Mouse (Mus musculus) liver, embryonic 12.5 days (tissue): ENCODE measurements around the gene Ccdc92. TPM values are rescaled to one million over a fixed set of nuclear protein-coding genes. Genes with fewer than 3 reads are reported as not detected.

Source experiments
- ATAC-seq: fragments of 200-750 bp; cut with Nextera tagmentation; 2 replicates; pipeline ENCODE4 v1.8.0; 2017; ENCODE audit warnings: moderate number of reproducible peaks, mild to moderate bottlenecking, moderate library complexity
- H3K27ac ChIP-seq: fragments of 300-500 bp; sonication (generic); 2 replicates; pipeline ENCODE4 v1.5.1; 2016; ENCODE audit warnings: mild to moderate bottlenecking
- H3K27me3 ChIP-seq: fragments of 300-500 bp; sonication (generic); replicated peaks from 2 replicates; pipeline ENCODE4 v1.6.1; 2016; ENCODE audit warnings: mild to moderate bottlenecking, moderate library complexity
- H3K36me3 ChIP-seq: fragments of 300-500 bp; sonication (generic); 2 replicates; pipeline ENCODE4 v1.6.1; 2016; ENCODE audit warnings: mild to moderate bottlenecking, moderate library complexity
- H3K4me1 ChIP-seq: fragments of 300-500 bp; sonication (generic); 2 replicates; pipeline ENCODE4 v1.6.1; 2016
- H3K4me2 ChIP-seq: fragments of 300-500 bp; sonication (generic); 2 replicates; pipeline ENCODE4 v1.6.1; 2016; ENCODE audit warnings: mild to moderate bottlenecking, moderate library complexity
- H3K4me3 ChIP-seq: fragments of 300-500 bp; sonication (generic); 2 replicates; pipeline ENCODE4 v1.5.1; 2016; ENCODE audit warnings: mild to moderate bottlenecking, moderate library complexity
- H3K9ac ChIP-seq: fragments of 300-500 bp; sonication (generic); 2 replicates; pipeline ENCODE4 v1.6.1; 2016; ENCODE audit warnings: mild to moderate bottlenecking, moderate library complexity
- H3K9me3 ChIP-seq: fragments of 300-500 bp; sonication (generic); replicated peaks from 2 replicates; pipeline ENCODE4 v1.6.1; 2016; ENCODE audit warnings: mild to moderate bottlenecking, moderate library complexity
- WGBS: fragments of 180-500 bp; shearing (Covaris S2); methylation state at CpG from one replicate; pipeline ENCODE4 v1.1.7; 2016; ENCODE audit not compliant: insufficient replicate concordance; 5-methylcytosine and 5-hydroxymethylcytosine counted together
- polyA plus RNA-seq: library from polyadenylated mRNA; unstranded; fragments of >200 nt; fragmentation: Nextera tagmentation; extraction: Ambion mirVana; gene quantifications from 2 replicates; pipeline ENCODE4 v1.2.1, GENCODE M21; 2016

Ccdc92 gene
- polyA plus RNA-seq, 1 experiment from 2014 or later: 1.3 TPM

- 90% methylated on average over 6 of the region's 6 CpGs for WGBS
- H3K36me3 ChIP-seq: peaks cover 63% of the 10 kb centered on the region
- ATAC-seq: no peak
Observed at GRCm38 (mm10) chr5:124883877-124884276, 21.7 kb upstream of the Ccdc92 start.

DNA sequence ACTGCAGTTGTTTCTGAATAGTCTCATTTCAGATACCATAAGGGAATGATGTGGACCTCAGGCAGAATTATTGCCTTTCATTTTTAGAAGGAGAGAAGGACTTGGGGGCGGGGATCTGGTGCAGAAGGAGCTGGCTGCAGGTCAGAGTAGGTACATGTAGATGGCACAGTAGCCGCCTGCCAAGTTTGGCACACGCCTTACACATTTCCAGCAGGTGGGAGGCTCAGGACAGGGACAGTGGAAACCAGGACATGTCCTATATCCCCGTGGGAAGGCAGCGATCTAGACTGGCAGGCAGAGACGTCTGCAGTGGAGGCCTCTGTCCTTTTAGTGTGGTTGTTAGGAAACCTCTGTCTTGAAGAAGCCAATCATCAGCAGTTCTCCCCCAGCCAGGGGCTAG, 17.6 kb upstream of the Ccdc92 start:
- no peak overlapping the region for H3K4me2 ChIP-seq
- no peak overlapping the region for H3K27ac ChIP-seq
- no peak overlapping the region for H3K4me3 ChIP-seq
- peaks cover 39% of the 10 kb centered on the region for H3K36me3 ChIP-seq
- H3K27me3 ChIP-seq: no peaks in the 10 kb centered on the region
- H3K9ac ChIP-seq: no peak overlapping the region
- no peaks in the 10 kb centered on the region for H3K9me3 ChIP-seq
- WGBS: 81% methylated on average over 6 of the region's 6 CpGs
- ATAC-seq: no peak
- peaks cover 6% of the 10 kb centered on the region for H3K4me1 ChIP-seq

More at GRCm38 (mm10) chr5:124883877-124884276, 21.7 kb upstream of the Ccdc92 start:
- H3K27ac ChIP-seq: no peak overlapping the region
- H3K4me2 ChIP-seq: no peak overlapping the region
- H3K27me3 ChIP-seq: no peaks in the 10 kb centered on the region
- no peak overlapping the region for H3K9ac ChIP-seq
- no peak overlapping the region for H3K4me3 ChIP-seq
- H3K9me3 ChIP-seq: no peaks in the 10 kb centered on the region
- no peaks in the 10 kb centered on the region for H3K4me1 ChIP-seq

DNA sequence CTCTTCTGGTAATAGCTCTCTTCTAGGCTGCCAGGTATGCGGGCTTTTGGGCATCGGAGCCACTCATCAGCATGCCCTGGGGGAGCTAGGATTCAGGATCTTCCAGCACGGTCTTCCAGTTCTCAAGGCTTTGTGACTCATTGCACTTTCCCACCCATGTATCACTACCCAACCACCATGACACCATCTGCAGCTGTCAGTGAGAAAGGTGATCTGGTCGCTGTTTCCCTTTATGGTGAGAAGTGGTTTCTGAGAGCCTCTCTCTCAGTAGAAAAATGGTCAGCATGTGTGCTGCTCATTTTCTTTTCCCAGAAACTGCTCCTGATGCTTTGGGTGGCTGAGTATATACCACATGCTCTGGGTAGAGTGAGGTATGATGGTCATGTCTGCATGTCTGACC, 17.0 kb upstream of the Ccdc92 start:
- H3K9ac ChIP-seq: no peak overlapping the region
- 84% methylated on average over 4 of the region's 4 CpGs for WGBS
- no peaks in the 10 kb centered on the region for H3K27me3 ChIP-seq
- H3K9me3 ChIP-seq: no peaks in the 10 kb centered on the region
- no peak overlapping the region for H3K4me2 ChIP-seq
- H3K4me1 ChIP-seq: peaks cover 6% of the 10 kb centered on the region
- H3K27ac ChIP-seq: no peak overlapping the region
- peaks cover 37% of the 10 kb centered on the region for H3K36me3 ChIP-seq
- no peak for ATAC-seq
- H3K4me3 ChIP-seq: no peak overlapping the region

GRCm38 (mm10) chr5:124873890-124874601, 11.8 kb upstream of the Ccdc92 start:
- Histone ChIP-seq H3K4me1 (peaks cover 27% of the 10 kb centered on the region), H3K27ac (no peak overlapping the region), H3K36me3 (peaks cover 20% of the 10 kb centered on the region; the same call in 1 of the 2 replicates), H3K4me2 (no peak overlapping the region), H3K9me3 (no peaks in the 10 kb centered on the region), H3K27me3 (no peaks in the 10 kb centered on the region), H3K9ac (no peak overlapping the region), H3K4me3 (no peak overlapping the region)
- ATAC-seq: no peak
- 72% methylated on average over 6 of the region's 6 CpGs for WGBS

DNA sequence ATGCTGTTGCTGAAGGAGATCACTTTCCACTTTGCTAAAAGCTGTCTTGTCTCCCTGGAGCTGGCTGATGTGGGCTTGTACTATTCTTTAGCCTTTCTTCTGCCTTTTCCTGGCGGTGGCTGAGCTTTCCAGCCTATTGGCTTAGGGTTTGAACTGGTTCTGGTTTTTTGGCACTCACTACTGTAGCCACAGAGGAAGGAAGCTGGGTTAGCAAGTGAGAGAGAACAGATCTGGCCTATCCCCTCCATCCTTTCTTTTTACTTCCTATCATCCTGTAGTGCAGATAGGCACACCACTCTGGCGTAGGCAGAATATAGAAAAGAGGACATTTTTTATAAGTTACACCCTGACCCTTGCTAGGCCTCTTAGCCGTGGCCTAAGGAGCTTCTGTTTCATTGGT, 10.9 kb upstream of the Ccdc92 start:
- ATAC-seq: no peak
- H3K4me2 ChIP-seq: no peak overlapping the region
- 60% methylated on average over 3 of the region's 3 CpGs for WGBS
- no peak overlapping the region for H3K27ac ChIP-seq
- no peaks in the 10 kb centered on the region for H3K9me3 ChIP-seq
- H3K4me1 ChIP-seq: peaks cover 21% of the 10 kb centered on the region; the same call in 1 of the 2 replicates
- no peak overlapping the region for H3K9ac ChIP-seq
- peaks cover 26% of the 10 kb centered on the region for H3K36me3 ChIP-seq
- no peak overlapping the region for H3K4me3 ChIP-seq
- no peaks in the 10 kb centered on the region for H3K27me3 ChIP-seq

- Histone ChIP-seq H3K36me3 (peaks cover 26% of the 10 kb centered on the region), H3K9me3 (no peaks in the 10 kb centered on the region), H3K4me2 (no peak overlapping the region), H3K9ac (no peak overlapping the region), H3K4me3 (no peak overlapping the region), H3K27ac (no peak overlapping the region), H3K4me1 (peaks cover 21% of the 10 kb centered on the region; the same call in 1 of the 2 replicates), H3K27me3 (no peaks in the 10 kb centered on the region)
- WGBS: 74% methylated on average over 2 of the region's 2 CpGs
- no peak for ATAC-seq
Observed at GRCm38 (mm10) chr5:124872033-124872432, 9.8 kb upstream of the Ccdc92 start.

- Histone ChIP-seq H3K9ac (no peak overlapping the region), H3K9me3 (no peaks in the 10 kb centered on the region), H3K4me3 (no peak overlapping the region), H3K36me3 (peaks cover 17% of the 10 kb centered on the region), H3K27me3 (no peaks in the 10 kb centered on the region), H3K27ac (no peak overlapping the region), H3K4me2 (no peak overlapping the region), H3K4me1 (peaks cover 24% of the 10 kb centered on the region)
- no peak for ATAC-seq
- WGBS: 55% methylated on average over 4 of the region's 4 CpGs
Observed at GRCm38 (mm10) chr5:124868981-124869380, 6.8 kb upstream of the Ccdc92 start.

DNA sequence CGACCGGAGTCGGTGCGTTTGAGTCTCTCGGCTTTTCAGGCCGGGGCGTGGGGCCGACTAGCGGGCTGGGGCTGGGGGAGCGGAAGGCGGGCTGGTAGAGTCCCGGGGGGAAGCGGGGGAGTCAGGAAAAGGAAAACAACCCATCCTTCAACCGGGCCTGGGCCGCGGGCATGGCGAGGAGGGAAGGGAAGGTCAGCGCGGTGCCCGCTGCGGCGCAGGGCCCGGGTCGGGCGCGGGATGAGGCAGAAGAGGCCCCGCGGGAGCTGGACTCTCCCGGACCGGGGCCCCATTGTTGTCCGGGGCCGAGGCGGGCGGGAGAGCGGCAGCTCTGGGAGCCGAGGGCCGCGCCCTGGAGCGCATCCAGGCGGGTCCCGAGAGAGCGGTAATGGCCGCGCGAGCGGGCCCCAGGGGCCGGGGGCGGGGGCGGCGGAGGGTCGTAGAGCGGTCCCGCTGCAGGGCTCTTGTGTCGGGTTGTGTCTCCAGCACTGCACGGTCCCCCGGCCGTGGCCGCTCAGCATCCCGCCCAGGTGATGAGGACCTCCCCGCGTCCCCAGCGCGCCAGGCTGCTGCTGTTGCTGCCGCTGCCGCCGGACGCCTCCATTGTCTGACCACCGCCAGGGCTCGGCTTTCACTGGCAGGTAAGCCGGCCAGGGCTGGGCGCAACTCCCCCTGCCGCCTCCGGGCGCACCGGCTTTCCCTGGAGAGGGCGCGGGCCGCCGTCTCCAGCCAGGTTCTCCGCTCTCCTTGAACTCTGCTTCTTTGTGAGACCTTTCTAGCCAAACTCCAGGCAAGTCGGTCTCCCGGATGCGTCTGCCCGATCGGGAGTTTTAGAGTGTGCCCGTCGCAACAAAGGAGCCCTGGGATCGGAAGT, 882 bp upstream of the Ccdc92 start:
- peak overlapping the region; percentile 78 for H3K27ac ChIP-seq
- peaks cover 41% of the 10 kb centered on the region for H3K27me3 ChIP-seq
- H3K36me3 ChIP-seq: peaks cover 7% of the 10 kb centered on the region; the same call in 1 of the 2 replicates
- ATAC-seq: peak; percentile 52
- H3K9ac ChIP-seq: peak overlapping the region; percentile 93
- H3K9me3 ChIP-seq: no peaks in the 10 kb centered on the region
- H3K4me2 ChIP-seq: peak overlapping the region; percentile 98
- under 1% methylated on average over 71 of the region's 88 CpGs for WGBS
- peaks cover 25% of the 10 kb centered on the region for H3K4me1 ChIP-seq
- peak overlapping the region; percentile 97 for H3K4me3 ChIP-seq

DNA sequence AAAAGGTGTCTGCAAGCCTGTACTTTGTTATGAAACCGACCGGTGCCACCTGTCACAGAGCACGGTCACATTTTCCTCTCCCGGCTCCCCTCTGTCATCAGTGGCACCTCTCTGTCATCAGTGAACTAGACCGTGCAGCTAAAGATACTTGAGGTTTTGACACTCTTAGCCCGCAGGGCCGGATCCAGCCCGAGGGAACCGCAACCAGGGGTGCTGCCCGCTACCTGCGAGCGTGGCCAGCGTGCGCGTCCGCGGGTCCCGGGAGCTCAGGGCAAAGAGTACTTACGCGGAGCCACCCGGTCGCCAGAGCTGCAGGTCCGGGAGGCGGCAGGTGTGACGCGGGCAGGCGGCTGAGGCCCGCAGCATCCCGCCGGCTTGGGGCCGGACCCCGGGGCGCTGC, 761 bp downstream of the Ccdc92 start:
- peaks cover 7% of the 10 kb centered on the region; the same call in 1 of the 2 replicates for H3K36me3 ChIP-seq
- WGBS: 1% methylated on average over 33 of the region's 33 CpGs
- H3K27me3 ChIP-seq: peaks cover 57% of the 10 kb centered on the region
- H3K4me3 ChIP-seq: peak overlapping the region; percentile 97
- no peak for ATAC-seq
- no peak overlapping the region for H3K27ac ChIP-seq
- H3K9me3 ChIP-seq: no peaks in the 10 kb centered on the region
- H3K4me1 ChIP-seq: peaks cover 25% of the 10 kb centered on the region
- peak overlapping the region; percentile 98 for H3K4me2 ChIP-seq
- peak overlapping the region; percentile 66; the same call in 1 of the 2 replicates for H3K9ac ChIP-seq

DNA sequence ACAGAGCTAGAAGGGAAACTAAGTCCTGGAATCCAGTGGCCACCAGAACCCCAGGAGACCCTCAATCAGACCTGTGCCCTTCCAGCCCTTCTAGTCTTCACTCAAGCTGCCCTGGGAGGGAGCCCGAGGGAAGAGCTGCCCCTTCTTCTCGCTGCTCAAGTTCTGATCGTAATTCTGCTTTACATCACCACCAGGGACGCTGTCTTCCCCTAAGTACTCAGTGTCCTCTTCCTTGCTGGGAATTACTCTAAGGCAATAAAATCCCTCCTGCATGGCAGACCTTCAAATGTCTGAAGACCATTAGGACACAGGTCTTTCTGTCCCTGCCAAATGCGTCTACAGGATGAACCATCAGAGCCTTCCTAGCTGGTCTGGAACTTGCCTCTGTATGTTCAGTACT, 2.2 kb downstream of the Ccdc92 start:
- no peak for ATAC-seq
- no peaks in the 10 kb centered on the region for H3K36me3 ChIP-seq
- WGBS: 11% methylated on average over 5 of the region's 5 CpGs
- H3K4me1 ChIP-seq: peaks cover 25% of the 10 kb centered on the region
- no peak overlapping the region for H3K4me3 ChIP-seq
- H3K27me3 ChIP-seq: peaks cover 68% of the 10 kb centered on the region
- H3K9me3 ChIP-seq: no peaks in the 10 kb centered on the region
- H3K27ac ChIP-seq: no peak overlapping the region
- no peak overlapping the region for H3K9ac ChIP-seq
- no peak overlapping the region for H3K4me2 ChIP-seq

GRCm38 (mm10) chr5:124854202-124854601, 8.0 kb downstream of the Ccdc92 start:
- H3K27me3 ChIP-seq: peaks cover 51% of the 10 kb centered on the region
- H3K4me1 ChIP-seq: no peaks in the 10 kb centered on the region
- no peak overlapping the region for H3K9ac ChIP-seq
- no peak overlapping the region for H3K4me3 ChIP-seq
- no peak overlapping the region for H3K4me2 ChIP-seq
- H3K9me3 ChIP-seq: no peaks in the 10 kb centered on the region
- H3K36me3 ChIP-seq: no peaks in the 10 kb centered on the region
- no peak for ATAC-seq
- no peak overlapping the region for H3K27ac ChIP-seq
- WGBS: 61% methylated on average over 4 of the region's 4 CpGs

DNA sequence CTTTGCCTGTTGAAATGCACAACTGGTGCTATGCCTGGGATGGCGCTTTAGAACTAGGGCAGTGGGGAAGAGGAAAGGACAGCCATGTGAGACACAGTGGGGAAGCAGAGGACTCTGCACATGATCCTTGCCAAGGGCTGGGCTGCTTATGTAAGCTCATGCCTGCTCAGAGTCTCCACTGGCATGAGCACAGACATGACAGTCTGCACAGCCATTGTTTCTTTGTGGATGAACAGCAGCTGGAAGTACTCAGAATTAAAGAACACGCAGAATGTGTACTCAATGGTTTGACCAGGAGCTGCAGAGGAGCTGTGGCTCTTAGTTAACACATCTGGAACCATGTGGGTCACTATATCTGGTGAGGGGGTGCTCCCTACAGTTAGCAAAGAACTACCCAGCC, 9.1 kb downstream of the Ccdc92 start:
- no peaks in the 10 kb centered on the region for H3K4me1 ChIP-seq
- 66% methylated on average over 2 of the region's 2 CpGs for WGBS
- H3K9me3 ChIP-seq: no peaks in the 10 kb centered on the region
- no peak overlapping the region for H3K27ac ChIP-seq
- peaks cover 40% of the 10 kb centered on the region for H3K27me3 ChIP-seq
- no peaks in the 10 kb centered on the region for H3K36me3 ChIP-seq
- ATAC-seq: no peak
- no peak overlapping the region for H3K4me2 ChIP-seq
- no peak overlapping the region for H3K9ac ChIP-seq
- no peak overlapping the region for H3K4me3 ChIP-seq
